Mouse (Mus musculus): ENCODE measurements at regions not wholly inside any gene's neighbourhood (a gene's known extent, or its start where the extent isn't known, plus 50 kb on each side); places are given as distances from the start of the nearest gene placed in this dataset.

DNA sequence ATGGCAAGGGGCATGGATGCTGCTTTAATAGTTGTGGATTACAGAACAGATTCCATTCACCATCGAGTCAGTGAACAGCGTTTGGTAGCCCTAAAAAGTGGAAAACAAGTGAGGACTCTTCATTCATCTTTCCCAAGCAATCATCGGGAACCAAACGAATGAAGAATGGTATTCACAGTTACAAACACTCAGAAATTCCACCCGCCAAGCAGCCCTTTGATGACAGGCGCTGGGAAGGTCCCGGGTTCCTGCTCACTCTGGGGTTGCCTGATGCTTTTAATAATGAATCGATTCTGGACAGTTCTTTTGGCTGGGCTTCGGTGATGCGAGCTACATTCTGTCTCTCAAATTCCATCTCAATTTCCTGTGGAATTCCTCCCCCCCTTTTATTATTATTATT is 110.9 kb downstream of the Bod1 start:
- TF ChIP-seq CTCF (IDR thresholded peaks at IDR 0.05; ENCODE audit: low read depth) (no peak), EP300 (IDR thresholded peaks at IDR 0.05; ENCODE audit: low read depth) (no peak)

Data from liver, postnatal 0 days (tissue).